Mouse (Mus musculus) mature B cell (primary cell): ENCODE data around the gene Sars2.

Experiments
- in situ Hi-C: fragments of 300-500 bp; cut with MboI; formaldehyde crosslinking; loops from 2 replicates; pipeline ENCODE4 v1.14.3; 2019

Sars2 gene

GRCm38 (mm10) chr7:28727649-28728340 lies 14.0 kb upstream of the Sars2 start:
- in situ Hi-C loops = no loop called here

DNA sequence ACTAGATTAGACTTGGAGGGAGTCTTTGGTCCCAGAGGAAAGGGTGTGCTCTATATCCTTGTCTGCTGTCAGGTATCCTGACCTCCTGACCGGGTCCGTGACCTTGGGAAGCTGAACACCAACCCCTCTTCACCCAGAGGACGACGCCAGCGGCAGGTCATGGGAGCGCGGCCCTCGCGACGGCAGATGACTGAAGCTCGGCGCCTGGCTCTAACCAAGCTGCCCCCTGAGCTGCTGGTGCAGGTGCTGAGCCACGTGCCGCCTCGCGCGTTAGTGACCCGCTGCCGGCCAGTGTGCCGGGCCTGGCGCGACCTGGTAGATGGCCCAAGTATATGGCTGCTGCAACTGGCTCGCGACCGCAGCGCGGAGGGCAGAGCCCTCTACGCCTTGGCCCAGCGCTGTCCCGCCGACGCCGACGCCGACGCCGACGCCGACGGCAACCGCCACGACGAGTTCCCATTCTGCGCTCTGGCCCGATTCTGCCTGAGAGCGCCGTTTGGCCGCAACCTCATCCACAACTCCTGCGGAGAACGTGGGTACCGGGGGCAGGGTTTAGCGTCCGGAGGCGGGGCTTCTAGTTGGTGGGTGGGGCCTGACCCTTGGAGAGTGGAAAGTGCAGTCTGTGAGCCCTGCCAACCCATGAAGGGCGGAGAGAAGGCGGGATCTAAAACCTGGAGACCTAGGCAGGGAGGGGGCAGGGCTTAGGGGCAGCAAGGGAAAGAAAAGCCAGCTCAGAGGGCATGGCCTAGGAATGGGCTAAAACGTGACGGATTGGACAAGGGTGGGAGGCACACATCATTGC lies 9.2 kb upstream of the Sars2 start:
- in situ Hi-C loops = no loop called here

- in situ Hi-C loops = no loop called here
These were observed 8.6 kb upstream of the Sars2 start for GRCm38 (mm10) chr7:28733211-28733610.

DNA sequence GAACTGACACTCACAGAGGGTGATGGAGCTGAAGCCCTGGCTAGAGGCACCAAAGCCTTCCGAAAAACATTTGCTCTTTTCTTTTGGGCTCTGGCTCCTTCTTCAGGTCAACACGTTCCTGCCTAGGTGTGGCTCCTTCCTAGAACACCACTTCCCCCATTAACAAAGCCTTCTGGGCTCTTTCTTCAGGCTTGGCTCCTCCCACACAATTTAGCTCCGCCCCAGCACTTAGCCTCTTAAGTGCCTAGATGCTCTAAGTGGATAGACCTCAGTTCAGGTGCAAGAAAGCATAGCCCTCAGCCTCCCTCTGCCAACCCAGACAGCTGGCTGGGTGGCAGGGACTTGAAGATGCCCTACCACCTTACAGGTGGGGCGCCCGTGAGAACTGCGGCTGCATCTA lies 6.1 kb upstream of the Sars2 start:
- in situ Hi-C loops = no loop called here

DNA sequence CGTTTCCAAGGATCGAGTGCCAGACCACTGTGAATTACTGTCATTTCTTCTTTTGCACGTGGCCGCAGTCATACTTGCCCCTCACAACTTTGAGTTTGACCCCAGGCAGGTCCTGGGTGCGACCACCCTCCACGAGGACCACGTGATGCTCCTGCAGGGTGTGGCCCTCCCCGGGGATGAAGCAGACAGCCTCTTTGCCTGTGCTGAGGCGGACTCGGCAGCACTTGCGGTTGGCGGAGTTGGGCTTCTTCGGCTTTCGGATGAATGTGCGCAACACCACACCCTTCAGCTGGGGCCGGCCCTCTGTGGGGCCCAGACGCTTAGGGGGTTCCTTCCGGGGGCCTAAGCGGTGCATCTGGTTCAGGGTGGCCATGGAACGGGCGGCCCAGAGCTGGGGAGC lies 2.0 kb upstream of the Sars2 start:
- in situ Hi-C loops = no loop called here

DNA sequence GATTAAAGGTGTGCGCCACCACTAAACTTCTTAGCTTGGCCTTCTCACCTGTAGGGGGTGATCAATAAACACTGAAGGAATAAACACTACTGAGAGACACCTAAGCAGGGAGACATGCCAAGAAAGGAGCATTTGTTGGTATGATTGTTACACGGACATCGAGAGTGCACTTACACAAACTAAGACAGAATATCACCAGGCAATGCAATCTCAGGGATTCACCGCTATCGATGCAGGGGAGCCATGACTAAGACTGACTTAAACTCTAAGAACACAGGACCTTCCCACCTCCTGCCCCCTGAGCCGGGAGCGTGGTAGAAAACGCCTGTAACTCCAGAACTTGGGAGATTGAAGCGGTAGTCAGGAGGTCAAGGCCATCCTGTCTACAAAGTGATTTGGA lies 843 bp upstream of the Sars2 start:
- in situ Hi-C loops = no loop called here

DNA sequence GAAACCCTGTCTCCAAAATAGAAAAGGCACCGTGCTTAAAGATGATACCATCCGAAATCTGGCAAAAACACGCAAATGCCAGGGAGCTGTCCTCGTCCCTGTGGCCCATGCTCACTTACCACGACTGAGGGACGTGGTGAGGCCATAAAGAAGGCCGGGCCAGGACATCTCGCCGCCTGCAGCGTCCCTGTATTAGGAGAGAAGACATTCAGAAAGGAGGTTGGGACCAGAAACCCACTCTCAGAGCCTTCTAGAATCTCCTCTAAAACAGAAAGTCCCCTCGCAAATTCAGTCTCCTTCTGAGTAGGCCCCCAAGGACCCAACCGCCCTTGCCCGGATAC lies 454 bp upstream of the Sars2 start:
- in situ Hi-C loops = no loop called here

DNA sequence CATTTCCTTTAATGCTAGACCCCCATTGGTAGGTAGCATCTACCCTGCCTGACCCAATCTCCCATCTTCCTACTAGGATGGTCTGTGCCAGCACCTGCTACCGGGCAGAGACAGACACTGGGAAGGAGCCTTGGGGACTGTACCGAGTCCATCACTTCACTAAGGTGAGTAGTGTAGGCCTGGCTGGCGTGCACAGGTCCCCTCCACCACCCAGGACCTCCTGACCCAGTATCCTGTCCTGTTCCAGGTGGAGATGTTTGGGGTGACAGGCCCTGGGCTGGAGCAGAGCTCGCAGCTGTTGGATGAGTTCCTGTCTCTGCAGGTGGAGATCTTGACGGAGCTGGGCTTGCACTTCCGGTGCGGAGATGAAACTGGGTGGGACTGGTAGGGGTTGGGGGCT lies 8.1 kb downstream of the Sars2 start:
- in situ Hi-C loops = no loop called here

DNA sequence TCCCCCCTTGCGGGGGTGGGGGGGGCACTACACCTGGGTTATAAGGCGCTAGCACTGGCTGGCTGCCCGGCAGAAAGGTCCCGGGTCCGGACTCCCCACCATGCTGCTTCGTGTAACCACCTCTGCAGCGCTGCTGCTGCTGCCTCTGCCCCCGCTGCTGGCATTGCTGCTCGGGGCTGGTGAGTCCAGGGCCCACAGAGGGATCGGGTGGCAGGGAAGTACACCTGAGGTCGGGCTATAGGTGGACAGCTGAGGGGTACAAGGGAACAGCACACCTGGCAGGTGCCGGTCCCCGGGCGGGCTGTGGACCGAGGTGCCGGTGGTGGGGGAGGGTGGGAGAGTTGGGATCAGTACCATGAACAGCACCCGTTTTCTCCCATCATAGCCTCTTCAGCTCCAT lies 14.3 kb downstream of the Sars2 start, which contains the start of gene Ccer2:
Ccer2 (plus strand) TSS at position 96 of the 400 bp plus-strand sequence.
- in situ Hi-C loops = no loop called here

GRCm38 (mm10) chr7:28758623-28759022 lies 16.8 kb downstream of the Sars2 start:
- in situ Hi-C loops = no loop called here

GRCm38 (mm10) chr7:28761907-28762306 lies 20.1 kb downstream of the Sars2 start:
- in situ Hi-C loops = no loop called here

DNA sequence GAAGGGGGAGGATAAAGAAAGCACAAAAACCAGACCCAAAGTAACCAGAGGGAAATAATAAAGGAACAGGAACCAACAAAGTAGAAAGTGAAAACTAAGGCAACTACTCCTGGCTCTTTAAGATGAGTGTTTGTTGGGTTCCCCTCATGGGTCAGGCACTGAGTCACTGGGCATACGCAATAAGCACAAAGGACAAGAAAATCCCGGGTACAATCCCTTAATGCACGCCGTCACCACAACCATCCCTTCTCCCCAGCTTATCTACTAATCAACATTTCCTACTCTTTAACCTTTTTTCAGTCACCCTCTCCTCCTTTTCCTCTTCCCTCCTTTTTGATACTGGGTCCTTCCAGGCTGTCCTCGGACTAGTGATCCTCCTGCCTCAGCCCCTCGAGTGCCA lies 23.4 kb downstream of the Sars2 start:
- in situ Hi-C loops = no loop called here

- in situ Hi-C loops = no loop called here
These were observed 24.5 kb downstream of the Sars2 start, which contains the start of gene Sirt2 for GRCm38 (mm10) chr7:28766173-28766879. TSS of gene Sirt2 (plus strand) at chr7:28766735.

DNA sequence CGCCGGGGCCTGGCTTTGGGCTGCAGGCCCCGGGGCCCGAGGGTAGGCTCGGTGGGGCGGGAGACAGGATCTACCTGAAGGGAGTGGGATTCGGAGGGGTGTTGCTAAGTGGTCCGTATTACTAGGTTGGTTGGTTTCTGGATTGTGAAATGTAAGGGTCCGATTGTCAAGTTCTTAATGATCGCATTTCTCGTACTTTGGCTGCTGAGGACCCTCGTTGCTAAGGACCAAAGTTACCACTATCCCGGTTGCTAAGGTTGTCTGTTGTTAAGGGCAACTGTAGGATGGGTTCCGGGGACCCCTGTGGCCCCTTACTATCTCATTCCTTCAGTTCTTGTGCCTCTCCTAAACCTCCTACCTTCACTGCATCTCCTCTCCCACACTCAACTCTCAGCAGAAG lies 25.1 kb downstream of the Sars2 start:
- in situ Hi-C loops = no loop called here

GRCm38 (mm10) chr7:28767462-28767965 lies 25.7 kb downstream of the Sars2 start, which contains the start of gene Nfkbib:
TSS of gene Nfkbib (minus strand) at chr7:28767512.
- in situ Hi-C loops = no loop called here

DNA sequence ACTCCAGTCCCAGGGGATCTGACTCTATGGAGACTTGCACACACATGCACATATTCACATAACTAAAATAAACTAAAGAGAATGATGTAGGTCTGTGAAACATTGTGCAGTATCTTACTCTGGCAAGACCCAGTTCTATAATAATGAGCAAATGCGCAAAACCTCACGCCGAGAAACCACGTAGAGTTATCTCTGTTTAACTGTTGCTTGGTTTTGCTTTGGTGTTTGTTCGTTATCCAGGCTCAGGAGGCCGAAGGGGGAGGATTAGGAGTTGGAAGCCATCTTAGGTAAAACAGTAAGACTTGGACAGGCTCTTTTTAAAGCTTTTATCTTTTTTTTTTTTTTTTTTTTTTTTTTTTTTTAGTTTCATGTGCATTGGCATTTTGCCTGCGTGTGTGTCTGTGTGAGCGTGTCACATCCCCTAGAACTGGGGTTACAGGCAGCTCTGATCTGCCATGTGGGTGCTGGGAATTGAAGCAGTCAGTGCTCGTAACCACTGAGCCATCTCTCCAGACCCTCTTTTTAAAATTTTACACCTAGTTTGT lies 27.7 kb downstream of the Sars2 start:
- in situ Hi-C loops = no loop called here

- in situ Hi-C loops = no loop called here
These were observed 28.5 kb downstream of the Sars2 start for GRCm38 (mm10) chr7:28770309-28770708.

GRCm38 (mm10) chr7:28771867-28772266 lies 30.1 kb downstream of the Sars2 start:
- in situ Hi-C loops = no loop called here

- in situ Hi-C loops = no loop called here
These were observed 31.4 kb downstream of the Sars2 start for GRCm38 (mm10) chr7:28773163-28773562.

- in situ Hi-C loops = no loop called here
These were observed 32.4 kb downstream of the Sars2 start for GRCm38 (mm10) chr7:28774164-28774563.

GRCm38 (mm10) chr7:28775129-28775528 lies 33.3 kb downstream of the Sars2 start:
- in situ Hi-C loops = no loop called here

GRCm38 (mm10) chr7:28778825-28779224 lies 37.0 kb downstream of the Sars2 start:
- in situ Hi-C loops = no loop called here
